Mouse (Mus musculus): ENCODE results near the gene Crhr2.

DNA sequence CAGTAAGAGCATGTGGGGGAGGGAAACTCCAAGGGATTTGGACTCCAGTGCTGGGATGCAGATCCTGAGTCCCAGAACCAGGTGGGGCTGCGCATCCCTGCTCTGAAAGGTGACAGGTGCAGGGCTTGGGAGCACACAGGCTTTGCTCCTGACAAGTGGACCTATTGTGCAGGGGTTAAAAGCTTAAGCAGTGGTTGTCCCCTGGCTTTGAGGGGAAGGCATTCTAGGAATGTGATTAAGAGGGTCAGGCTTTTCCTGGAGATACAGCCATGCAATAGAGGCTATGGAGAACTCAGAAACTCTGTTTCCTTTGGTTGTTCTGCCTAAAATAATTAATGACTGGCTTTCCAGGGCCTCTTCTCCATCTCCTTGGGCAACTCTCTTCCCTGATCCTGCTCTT lies 609 bp upstream of the Crhr2 start:
- TF ChIP-seq ZC3H11A (IDR thresholded peaks at IDR 0.05; ENCODE audit: borderline replicate concordance, low read depth, low read length) (no peak), HCFC1 (IDR thresholded peaks at IDR 0.05; ENCODE audit: borderline replicate concordance, insufficient read depth, low read length) (no peak), CHD2 (IDR thresholded peaks at IDR 0.05; ENCODE audit: low read depth, low read length) (no peak)
